Mouse (Mus musculus) B cell, adult 2 months (primary cell): ENCODE measurements around the gene Mad2l1bp.

ENCODE experiments used
- DNase-seq, 2 experiments: peaks; one replicate each; pipeline ENCODE4 v3.0.0; 2022

Mad2l1bp gene

GRCm38 (mm10) chr17:46104487-46104886 is 48.9 kb downstream of the Mad2l1bp start:
- no peak for DNase-seq

DNA sequence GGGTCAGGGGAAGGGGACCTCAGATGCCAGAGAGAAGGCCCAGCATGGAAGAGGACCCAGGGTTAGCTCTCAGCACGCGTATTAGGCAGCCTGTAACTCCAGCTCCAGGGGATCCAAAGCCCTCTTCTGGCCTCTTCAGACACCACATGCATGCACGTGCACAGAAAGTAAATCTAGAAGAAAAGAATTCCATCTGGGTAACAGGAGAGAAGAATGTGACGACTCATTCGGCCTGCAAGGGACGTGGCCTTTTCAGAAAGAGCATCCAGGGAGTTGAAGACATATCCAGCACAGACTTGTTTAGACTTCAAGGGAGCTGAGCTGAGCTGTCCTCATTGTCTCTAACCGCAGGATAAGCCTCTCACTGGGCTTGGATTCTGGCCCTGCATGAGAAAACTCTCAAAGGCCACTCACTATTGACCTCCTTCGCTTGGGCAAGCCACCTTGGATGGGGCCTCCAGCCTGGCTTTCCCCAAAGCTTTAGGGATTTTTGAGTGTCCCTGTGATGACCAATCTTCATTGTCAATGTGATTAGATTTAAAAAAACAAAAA is 50.7 kb downstream of the Mad2l1bp start:
- no peak for DNase-seq

DNA sequence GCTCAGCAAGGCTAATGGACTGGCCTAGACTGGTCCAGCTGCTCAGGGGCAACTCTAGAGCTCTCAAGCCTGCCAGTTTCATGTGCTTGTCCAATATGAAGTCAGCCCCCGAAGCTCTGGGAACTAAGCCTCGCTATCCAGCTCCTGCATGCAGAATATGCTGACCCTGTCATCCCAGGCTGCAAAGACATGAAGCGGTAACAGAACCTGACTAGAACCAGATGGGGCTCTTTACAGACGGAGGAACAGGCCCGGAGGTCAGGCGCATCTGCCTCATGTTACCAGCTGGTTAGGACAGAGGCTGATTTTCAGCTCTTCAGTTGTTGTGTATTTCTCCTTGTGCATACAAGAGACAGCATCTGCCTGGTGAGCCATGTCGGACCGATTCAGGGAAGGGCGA is 51.4 kb downstream of the Mad2l1bp start:
- DNase-seq: no peak

GRCm38 (mm10) chr17:46098525-46098924 is 54.8 kb downstream of the Mad2l1bp start:
- DNase-seq: no peak
